Mouse (Mus musculus): ENCODE measurements around the gene Olfr541.
"Not testable (repeated sequence)": the region's sequence is repeated elsewhere in the genome, so short reads cannot be mapped to it uniquely, and the experiment has no call there.

Olfr541 gene

DNA sequence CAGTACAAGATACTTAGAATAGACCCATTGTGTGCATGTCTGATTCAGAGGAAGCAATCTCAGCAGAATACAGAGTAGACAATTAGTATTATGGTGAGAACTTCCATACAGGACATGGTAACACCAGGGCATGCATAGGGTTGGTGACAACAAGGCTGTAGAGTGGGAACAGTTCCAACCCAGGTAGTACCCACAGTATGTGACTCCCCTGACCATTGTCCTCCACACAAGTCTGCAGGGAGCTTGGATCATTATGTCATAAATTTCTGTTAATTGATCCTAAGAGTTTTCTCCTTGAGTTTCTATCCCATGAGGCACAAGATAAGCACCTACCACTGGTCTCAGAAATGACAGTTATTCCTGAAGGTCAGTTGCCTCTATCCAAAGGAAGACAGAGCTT, at the start of gene Olfr541:
Olfr541 (plus strand) TSS at position 301 of the 400 bp plus-strand sequence.
- no peak for DNase-seq

DNA sequence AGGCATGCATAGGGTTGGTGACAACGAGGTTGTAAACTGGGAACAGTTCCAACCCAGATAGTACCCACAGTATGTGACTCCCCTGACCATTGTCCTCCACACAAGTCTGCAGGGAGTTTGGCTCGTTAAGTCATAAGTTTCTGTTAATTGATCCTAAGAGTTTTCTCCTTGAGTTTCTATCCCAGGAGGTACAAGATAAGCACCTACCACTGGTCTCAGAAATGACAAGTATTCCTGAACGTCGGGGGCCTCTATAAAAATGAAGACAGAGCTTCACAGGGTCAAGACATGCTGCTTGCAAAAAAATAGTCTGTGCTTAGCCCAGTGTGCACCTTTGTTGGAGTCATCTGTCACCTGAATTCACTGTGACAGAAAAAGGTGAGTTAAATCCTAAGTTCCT, 37.4 kb upstream of the Olfr541 start, which contains the start of gene Olfr539:
Olfr539 (plus strand) TSS at position 301 of the 400 bp plus-strand sequence.
- no peak for DNase-seq

DNA sequence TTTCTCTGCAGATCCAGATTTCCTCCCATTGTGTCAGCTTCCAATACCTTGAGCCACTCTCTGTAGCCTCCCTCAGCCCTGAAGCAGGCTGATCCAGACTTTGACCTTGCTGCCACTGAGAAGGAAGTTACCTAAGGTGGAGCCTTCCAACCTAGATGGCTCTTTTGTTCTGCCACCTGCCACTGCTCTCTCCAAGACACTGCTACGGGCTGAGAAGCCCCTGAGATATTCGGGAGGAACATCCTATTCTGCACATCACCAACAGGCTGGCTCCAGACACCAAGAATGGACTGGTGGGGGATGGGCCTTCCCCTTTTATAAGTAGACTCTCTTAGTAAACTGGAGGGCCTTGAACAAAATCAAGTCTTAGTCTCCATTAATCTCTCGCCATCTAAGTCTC, 26.4 kb upstream of the Olfr541 start:
- not testable (repeated sequence) for DNase-seq

DNA sequence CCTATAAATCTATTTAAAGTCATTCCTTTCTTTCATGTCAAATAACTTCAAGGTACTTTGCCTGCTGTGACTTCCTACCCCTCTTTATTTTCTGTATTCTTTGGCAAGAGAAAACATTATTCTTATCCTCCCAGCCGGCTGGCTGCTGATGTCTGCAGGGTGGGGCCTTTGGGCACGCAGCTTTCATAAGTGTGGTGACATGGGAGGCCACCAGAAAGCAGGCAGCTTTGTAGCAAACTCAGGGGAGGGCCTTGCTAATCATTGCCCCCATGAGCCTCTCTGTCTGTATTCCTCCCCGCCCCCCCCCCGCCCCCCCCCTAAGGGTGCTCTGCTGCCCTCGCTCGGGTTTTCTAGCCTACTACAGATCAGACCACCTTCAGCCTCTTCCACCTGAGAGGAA, 21.2 kb upstream of the Olfr541 start:
- no peak for DNase-seq

DNA sequence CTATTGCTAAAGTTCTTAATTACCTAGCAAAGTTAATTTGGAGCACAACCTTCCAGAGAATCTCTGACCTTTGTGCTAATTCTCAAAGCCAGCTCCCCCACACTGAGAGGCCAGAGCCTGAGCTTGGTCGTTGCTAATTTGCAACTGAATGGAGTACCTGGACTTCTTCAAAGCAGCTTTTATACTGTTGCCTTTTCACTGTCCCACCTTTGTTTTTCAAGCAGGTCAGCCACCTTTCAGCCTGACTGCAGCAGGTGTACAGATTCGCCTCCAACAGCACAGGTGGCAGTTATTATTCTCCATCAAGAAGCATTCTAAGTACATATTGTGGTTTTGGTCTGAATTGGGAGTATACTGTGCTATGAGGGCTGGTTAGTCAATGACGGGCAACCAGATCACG, 17.5 kb upstream of the Olfr541 start:
- not testable (repeated sequence) for DNase-seq

DNA sequence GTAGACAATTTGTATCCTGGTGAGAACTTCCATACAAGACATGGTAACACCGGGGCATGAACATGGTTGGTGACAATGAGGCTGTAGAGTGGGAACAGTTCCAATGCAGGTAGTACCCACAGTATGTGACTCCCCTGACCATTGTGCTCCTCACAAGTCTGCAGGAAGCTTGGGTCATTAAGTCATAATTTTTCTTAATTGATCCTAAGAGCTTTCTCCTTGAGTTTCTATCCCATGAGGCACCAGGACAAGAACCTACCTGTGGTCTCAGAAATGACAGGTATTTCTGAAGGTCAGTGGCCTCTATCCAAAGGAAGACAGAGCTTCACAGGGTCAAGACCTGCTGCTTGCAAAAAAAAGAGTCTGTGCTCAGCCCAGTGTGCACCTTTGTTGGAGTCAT, 15.4 kb upstream of the Olfr541 start, which contains the start of gene Olfr45:
Olfr45 (plus strand) TSS at position 301 of the 400 bp plus-strand sequence.
- DNase-seq, result no peak

DNA sequence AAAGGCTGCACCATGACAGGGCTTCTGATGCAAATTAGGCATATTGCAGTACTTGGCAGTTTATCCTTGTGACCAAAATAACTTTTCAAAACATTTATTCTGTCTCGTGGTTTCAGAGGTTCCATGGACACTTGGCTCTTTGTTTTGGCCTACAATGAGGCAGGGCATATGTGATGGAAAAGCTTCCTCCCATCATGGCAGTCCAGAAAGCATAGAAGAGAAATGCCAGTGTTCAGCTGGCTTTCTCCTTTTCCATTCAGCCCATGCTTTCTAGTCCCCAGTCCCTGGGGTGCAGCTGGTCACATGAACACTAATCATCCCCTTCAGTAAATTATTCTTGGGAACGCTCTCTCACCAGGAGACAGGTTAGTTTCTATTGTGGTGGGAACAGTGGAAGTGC, 9.3 kb downstream of the Olfr541 start:
- no peak for DNase-seq

DNA sequence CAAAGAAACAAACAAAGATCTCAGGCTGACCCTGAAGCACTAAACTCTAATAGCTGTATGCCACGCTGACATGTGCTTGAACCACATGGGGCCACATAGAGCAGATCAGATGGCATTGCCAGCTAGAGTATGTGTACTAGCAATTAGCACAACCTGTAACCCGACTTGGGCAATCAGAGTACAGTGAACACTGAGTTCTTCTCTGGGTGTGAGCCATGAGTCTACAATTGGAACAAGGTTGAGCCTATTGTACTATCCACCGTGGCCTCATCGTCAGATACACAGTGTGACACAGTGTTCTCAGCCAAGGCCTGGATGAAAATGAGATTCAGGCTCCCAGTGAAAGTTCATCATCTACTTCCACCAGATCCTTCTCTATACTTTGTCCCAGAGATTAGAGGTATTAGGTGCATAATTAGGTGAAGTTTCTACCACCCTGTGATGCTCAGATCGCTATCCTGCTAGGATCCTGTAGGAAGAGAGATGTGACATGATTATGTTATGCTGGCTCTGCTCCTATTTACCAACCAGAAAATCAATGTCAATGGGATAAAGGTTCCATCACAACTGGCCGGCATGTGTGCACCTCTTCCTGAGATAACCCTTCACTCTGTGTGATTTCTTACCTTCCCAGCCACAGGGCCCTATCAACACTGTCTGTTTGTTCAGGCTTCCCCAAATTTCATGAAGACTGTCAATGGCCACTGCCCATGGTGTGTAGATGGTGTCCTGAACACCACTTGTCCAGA, 10.6 kb downstream of the Olfr541 start:
- DNase-seq, result no peak

DNA sequence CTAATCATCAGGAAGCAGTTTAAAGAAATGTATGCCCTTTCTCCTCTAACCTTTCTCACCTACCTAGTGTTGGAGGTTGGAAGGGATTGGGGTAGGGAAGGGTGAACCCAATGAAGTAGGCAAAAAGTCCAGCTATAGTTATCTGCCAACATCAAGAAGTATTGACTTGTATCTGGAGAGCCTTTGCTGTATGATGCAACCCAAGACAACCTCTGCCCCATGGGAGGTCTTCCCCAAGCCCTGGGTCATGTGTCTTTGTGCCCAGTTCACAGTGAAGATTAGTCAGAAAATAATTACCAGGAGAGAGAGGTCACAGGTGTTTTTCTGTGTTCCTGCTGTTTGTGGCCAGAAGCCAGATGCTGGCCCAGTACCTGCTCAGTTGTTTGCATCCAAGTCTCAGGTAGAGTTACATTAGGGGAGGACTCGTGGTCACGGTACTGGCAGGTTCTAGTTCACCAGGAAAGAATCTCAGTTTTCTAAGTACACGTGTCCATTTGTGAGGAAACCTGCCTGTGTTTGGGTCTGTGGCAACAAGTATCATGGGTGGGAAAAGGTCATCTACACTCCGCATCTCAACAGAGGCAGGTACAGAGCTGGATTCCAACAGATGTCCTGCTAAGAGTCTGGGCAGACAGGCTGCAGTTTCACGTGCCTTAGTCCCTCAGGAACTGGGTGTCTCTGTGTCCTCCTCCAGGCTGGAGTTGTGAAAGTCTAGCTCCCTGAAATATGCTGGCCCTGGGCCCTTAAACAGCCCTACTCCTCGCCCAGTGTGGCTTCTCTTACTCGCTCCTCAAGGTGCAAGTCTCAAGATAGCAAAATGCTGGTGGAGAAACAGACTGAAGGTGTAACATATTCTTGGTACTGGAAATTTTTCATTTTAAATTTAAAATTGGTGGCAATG, 20.3 kb downstream of the Olfr541 start:
- DNase-seq, result no peak

DNA sequence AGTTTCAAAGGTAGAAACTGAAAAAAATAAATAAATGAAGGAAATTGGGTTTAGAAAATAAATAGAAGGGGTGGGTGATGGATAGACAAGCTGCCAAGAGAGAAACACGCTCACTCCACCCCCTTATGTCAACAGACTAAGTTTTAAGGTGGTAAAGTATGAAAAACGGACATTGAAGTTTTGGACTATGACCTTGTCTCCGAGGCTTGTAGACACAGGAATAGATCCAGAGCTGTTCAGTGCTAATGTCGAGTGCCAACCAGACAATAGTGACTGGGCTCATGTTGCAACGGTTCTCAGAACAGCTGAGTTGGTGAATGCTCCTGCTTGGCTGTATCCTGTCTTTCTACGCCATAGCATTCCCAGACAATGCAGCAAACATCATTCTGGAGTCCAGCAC, 24.0 kb downstream of the Olfr541 start:
- DNase-seq, result no peak

DNA sequence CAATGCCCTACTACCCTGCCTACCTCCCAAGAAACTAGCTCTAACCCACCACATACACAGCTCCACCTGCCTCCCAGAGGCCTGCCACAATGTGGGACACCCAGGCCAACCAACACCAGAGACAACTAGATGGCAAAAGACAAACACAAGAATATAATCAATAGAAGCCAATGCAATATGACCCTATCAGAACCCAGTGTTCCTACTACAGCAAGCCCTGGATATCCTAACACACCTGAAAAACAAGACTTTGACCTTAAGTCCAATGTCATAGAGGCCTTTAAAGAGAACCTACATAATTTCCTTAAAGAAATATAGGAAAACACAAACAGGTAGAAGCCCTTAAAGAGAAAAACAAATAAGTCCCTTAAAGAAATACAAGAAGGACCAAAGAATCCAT, 28.5 kb downstream of the Olfr541 start:
- no peak for DNase-seq

DNA sequence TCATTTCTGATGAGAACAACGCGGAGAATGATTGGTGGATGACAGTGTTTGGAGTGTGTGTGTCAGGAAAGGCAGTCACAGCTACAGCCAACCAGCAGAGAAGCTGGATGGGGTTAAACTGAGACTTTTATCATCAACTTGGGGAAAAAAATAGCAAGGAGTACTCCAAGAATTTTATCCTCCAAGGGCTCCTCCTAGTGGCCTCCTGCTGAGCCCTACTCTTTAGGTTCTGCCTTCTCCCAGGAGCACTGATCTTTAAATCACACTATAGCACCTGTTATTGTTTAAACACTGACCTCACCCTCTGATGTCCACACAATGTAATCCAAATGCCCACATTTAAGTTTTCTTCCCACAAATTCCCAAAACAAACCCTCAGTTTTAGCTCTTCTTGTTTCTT, 36.1 kb downstream of the Olfr541 start:
- DNase-seq, result no peak

DNA sequence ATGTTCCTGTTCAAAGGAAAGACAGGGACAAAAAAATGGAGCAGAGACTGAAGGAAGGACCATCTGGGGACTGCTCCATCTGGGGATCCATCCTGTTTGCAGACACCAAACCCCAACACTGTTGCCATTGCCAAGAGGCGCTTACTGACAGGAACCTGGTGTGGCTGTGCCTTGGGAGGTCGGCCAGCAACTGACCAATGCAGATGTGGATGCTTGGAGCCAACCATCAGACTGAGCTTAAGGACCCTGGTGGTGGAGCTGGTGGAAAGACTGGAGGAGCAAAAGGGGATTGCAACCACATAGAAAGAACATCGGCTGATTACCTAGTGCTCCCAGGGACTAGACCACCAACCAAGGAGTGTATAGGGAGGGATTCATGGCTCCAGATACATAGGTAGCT, 50.3 kb downstream of the Olfr541 start:
- no peak for DNase-seq

DNA sequence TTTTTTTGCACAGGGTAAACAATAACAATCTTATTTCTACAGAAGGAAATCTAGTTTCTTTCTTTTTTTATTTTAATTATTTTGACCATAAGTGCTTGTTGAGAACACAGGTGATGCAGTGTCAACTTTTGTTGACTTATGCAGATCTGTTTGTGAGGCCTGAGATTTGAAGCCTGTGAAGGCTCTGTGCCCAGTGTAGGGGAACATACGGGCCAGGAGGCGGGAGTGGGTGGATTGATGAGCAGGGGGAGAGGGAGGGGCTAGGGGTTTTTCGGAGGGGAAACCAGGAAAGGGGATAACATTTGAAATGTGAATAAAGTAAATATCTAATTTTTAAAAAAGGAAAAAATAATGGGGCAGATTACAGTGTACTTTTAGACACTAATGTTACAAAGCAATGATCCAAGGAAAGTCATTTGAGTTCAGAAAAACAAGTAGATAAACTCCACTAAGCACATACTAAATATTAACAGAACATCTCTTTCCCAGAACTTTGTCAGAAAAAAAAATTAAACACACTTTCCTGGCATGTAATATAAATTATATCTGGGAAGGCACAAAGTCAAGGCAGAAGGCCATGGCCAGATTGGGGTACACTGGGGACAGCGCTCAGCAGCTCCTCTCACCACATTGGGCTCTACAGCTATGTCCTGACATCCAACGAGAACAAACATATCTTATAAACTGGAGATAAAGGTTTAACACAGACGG, 51.2 kb downstream of the Olfr541 start:
- DNase-seq, result no peak

DNA sequence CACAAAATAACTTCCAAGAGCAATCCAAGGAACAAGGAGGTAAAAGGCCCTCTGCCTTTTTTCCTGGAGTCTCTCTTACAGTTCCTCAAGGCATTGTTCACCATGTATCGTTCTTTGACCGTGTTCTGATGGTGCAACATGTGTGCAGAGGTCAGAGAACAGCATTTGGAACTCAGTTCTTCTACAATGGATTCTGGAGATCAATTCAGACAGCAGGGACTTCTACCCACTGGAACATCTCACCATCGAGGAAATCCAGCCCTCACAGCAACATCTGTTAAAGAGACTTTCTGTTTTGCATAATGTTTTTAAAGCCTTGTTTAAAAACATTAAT, 51.7 kb downstream of the Olfr541 start:
- no peak for DNase-seq

DNA sequence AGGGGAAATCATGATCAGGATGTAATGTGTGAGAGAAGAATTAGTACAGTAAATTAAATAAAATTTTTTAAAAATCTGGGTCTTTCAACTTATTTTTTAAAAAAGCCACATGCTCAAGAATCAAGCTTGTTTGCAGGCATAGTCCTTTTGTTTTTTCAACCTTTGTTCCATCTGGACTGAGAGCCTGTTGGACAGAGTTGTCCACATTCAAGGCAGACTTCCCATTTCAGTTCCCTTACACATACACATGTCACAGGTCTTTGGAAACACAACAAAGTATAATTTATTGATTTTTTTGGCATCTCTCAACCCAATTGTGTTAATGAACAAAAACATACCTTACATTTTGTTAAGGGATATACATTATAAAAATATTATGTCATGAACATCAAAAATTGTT, 57.5 kb downstream of the Olfr541 start:
- no peak for DNase-seq
